Mouse (Mus musculus) heart, embryonic 12.5 days (tissue): ENCODE results near the gene Tmem201. TPM values are rescaled to one million over a fixed set of nuclear protein-coding genes. Genes with fewer than 3 reads are reported as not detected.

ENCODE experiments used
- ATAC-seq: fragments of 200-750 bp; cut with Nextera tagmentation; 2 replicates; pipeline ENCODE4 v1.8.0; 2017; ENCODE audit warnings: moderate TSS enrichment, moderate library complexity; ENCODE audit not compliant: insufficient number of reproducible peaks, low FRiP score
- H3K27ac ChIP-seq: fragments of 300-500 bp; sonication (generic); 2 replicates; pipeline ENCODE4 v1.5.1; 2016; ENCODE audit warnings: mild to moderate bottlenecking, moderate library complexity; ENCODE audit not compliant: poor library complexity, severe bottlenecking
- H3K27me3 ChIP-seq: fragments of 300-500 bp; sonication (generic); replicated peaks from 2 replicates; pipeline ENCODE4 v1.6.1; 2016; ENCODE audit warnings: mild to moderate bottlenecking, moderate library complexity
- H3K36me3 ChIP-seq: fragments of 300-500 bp; sonication (generic); 2 replicates; pipeline ENCODE4 v1.6.1; 2016; ENCODE audit warnings: mild to moderate bottlenecking, moderate library complexity
- H3K4me1 ChIP-seq: fragments of 300-500 bp; sonication (generic); replicated peaks from 2 replicates; pipeline ENCODE4 v1.6.1; 2016; ENCODE audit warnings: mild to moderate bottlenecking
- H3K4me2 ChIP-seq: fragments of 300-500 bp; sonication (generic); 2 replicates; pipeline ENCODE4 v1.6.1; 2016; ENCODE audit warnings: mild to moderate bottlenecking, moderate library complexity
- H3K4me3 ChIP-seq: fragments of 300-500 bp; sonication (generic); 2 replicates; pipeline ENCODE4 v1.5.1; 2016; ENCODE audit warnings: mild to moderate bottlenecking
- H3K9ac ChIP-seq: fragments of 300-500 bp; sonication (generic); 2 replicates; pipeline ENCODE4 v1.6.1; 2016; ENCODE audit warnings: mild to moderate bottlenecking, moderate library complexity
- H3K9me3 ChIP-seq: fragments of 300-500 bp; sonication (generic); replicated peaks from 2 replicates; pipeline ENCODE4 v1.6.1; 2016; ENCODE audit warnings: mild to moderate bottlenecking, moderate library complexity
- whole genome bisulfite sequencing: fragments of 180-500 bp; shearing (Covaris S2); methylation state at CpG from one replicate; pipeline ENCODE4 v1.1.7; 2016; 5-methylcytosine and 5-hydroxymethylcytosine counted together
- polyA plus RNA-seq: library from polyadenylated mRNA; unstranded; fragments of >200 nt; fragmentation: Nextera tagmentation; extraction: Ambion mirVana; gene quantifications from 2 replicates; pipeline ENCODE4 v1.2.1, GENCODE M21; 2016

The Tmem201 gene
- polyA plus RNA-seq, 1 experiment from 2014 or later = 51.1 TPM

- Histone ChIP-seq H3K4me2 (no peak overlapping the region), H3K27ac (no peak overlapping the region), H3K4me3 (no peak overlapping the region), H3K9ac (no peak overlapping the region), H3K4me1 (peaks cover 7% of the 10 kb centered on the region; the same call in 1 of the 2 replicates), H3K36me3 (peaks cover 13% of the 10 kb centered on the region), H3K27me3 (no peaks in the 10 kb centered on the region), H3K9me3 (no peaks in the 10 kb centered on the region)
- ATAC-seq = no peak
- 93% methylated on average over 18 of the region's 18 CpGs for WGBS
These were observed 11.3 kb upstream of the Tmem201 start for GRCm38 (mm10) chr4:149749003-149749662.

- Histone ChIP-seq H3K9ac (no peak overlapping the region; the same call in 1 of the 2 replicates), H3K9me3 (no peaks in the 10 kb centered on the region), H3K4me3 (no peak overlapping the region), H3K36me3 (peaks cover 24% of the 10 kb centered on the region), H3K4me2 (no peak overlapping the region), H3K27me3 (no peaks in the 10 kb centered on the region), H3K4me1 (no peaks in the 10 kb centered on the region), H3K27ac (no peak overlapping the region)
- WGBS = 70% methylated on average over 7 of the region's 7 CpGs
- no peak for ATAC-seq
These were observed 6.3 kb upstream of the Tmem201 start for GRCm38 (mm10) chr4:149744119-149744518.

- no peaks in the 10 kb centered on the region for H3K9me3 ChIP-seq
- no peak overlapping the region for H3K27ac ChIP-seq
- no peaks in the 10 kb centered on the region for H3K27me3 ChIP-seq
- H3K4me3 ChIP-seq = no peak overlapping the region
- H3K4me1 ChIP-seq = peaks cover 2% of the 10 kb centered on the region
- peaks cover 18% of the 10 kb centered on the region for H3K36me3 ChIP-seq
- no peak for ATAC-seq
- H3K4me2 ChIP-seq = no peak overlapping the region
- no peak overlapping the region for H3K9ac ChIP-seq
- WGBS = 91% methylated on average over 14 of the region's 14 CpGs
These were observed 4.2 kb upstream of the Tmem201 start for GRCm38 (mm10) chr4:149742011-149742530.

GRCm38 (mm10) chr4:149740301-149740700 is 2.5 kb upstream of the Tmem201 start:
- no peak overlapping the region for H3K27ac ChIP-seq
- 81% methylated on average over 7 of the region's 7 CpGs for WGBS
- H3K27me3 ChIP-seq = no peaks in the 10 kb centered on the region
- no peak overlapping the region for H3K4me3 ChIP-seq
- peaks cover 15% of the 10 kb centered on the region for H3K36me3 ChIP-seq
- no peak overlapping the region for H3K4me2 ChIP-seq
- ATAC-seq = no peak
- H3K9me3 ChIP-seq = no peaks in the 10 kb centered on the region
- H3K9ac ChIP-seq = no peak overlapping the region
- peaks cover 20% of the 10 kb centered on the region for H3K4me1 ChIP-seq

- peaks cover 28% of the 10 kb centered on the region for H3K4me1 ChIP-seq
- H3K4me3 ChIP-seq = no peak overlapping the region
- H3K27me3 ChIP-seq = no peaks in the 10 kb centered on the region
- no peak for ATAC-seq
- H3K4me2 ChIP-seq = no peak overlapping the region
- H3K9ac ChIP-seq = no peak overlapping the region
- H3K9me3 ChIP-seq = no peaks in the 10 kb centered on the region
- WGBS = 67% methylated on average over 5 of the region's 5 CpGs
- peaks cover 12% of the 10 kb centered on the region for H3K36me3 ChIP-seq
- H3K27ac ChIP-seq = no peak overlapping the region
These were observed 1.6 kb upstream of the Tmem201 start for GRCm38 (mm10) chr4:149739478-149739877.

- H3K27me3 ChIP-seq = no peaks in the 10 kb centered on the region
- H3K27ac ChIP-seq = no peak overlapping the region
- peak overlapping the region; percentile 96 for H3K4me2 ChIP-seq
- peaks cover 56% of the 10 kb centered on the region for H3K4me1 ChIP-seq
- H3K4me3 ChIP-seq = peak overlapping the region; percentile 79
- no peak for ATAC-seq
- 37% methylated on average over 4 of the region's 4 CpGs for WGBS
- peak overlapping the region; percentile 90 for H3K9ac ChIP-seq
- H3K36me3 ChIP-seq = peaks cover 7% of the 10 kb centered on the region
- H3K9me3 ChIP-seq = no peaks in the 10 kb centered on the region
These were observed 1.3 kb downstream of the Tmem201 start for GRCm38 (mm10) chr4:149736581-149736980.

- H3K27me3 ChIP-seq = no peaks in the 10 kb centered on the region
- no peak overlapping the region for H3K4me3 ChIP-seq
- H3K4me1 ChIP-seq = peaks cover 65% of the 10 kb centered on the region
- peaks cover 11% of the 10 kb centered on the region for H3K36me3 ChIP-seq
- H3K9ac ChIP-seq = peak overlapping the region; percentile 11; the same call in 1 of the 2 replicates
- 67% methylated on average over 5 of the region's 5 CpGs for WGBS
- no peaks in the 10 kb centered on the region for H3K9me3 ChIP-seq
- H3K27ac ChIP-seq = no peak overlapping the region
- H3K4me2 ChIP-seq = peak overlapping the region; percentile 96
- ATAC-seq = no peak
These were observed 2.1 kb downstream of the Tmem201 start for GRCm38 (mm10) chr4:149735624-149736250.

GRCm38 (mm10) chr4:149734730-149735475 is 2.9 kb downstream of the Tmem201 start:
- Histone ChIP-seq H3K27ac (no peak overlapping the region), H3K4me3 (no peak overlapping the region), H3K27me3 (no peaks in the 10 kb centered on the region), H3K36me3 (peaks cover 18% of the 10 kb centered on the region), H3K9ac (no peak overlapping the region), H3K4me2 (no peak overlapping the region), H3K9me3 (no peaks in the 10 kb centered on the region), H3K4me1 (peaks cover 67% of the 10 kb centered on the region)
- no peak for ATAC-seq
- 73% methylated on average over 10 of the region's 10 CpGs for WGBS

GRCm38 (mm10) chr4:149734246-149734645 is 3.6 kb downstream of the Tmem201 start:
- Histone ChIP-seq H3K9me3 (no peaks in the 10 kb centered on the region), H3K9ac (no peak overlapping the region)
- ATAC-seq = no peak

GRCm38 (mm10) chr4:149733748-149734147 is 4.1 kb downstream of the Tmem201 start:
- Histone ChIP-seq H3K27me3 (no peaks in the 10 kb centered on the region), H3K36me3 (peaks cover 30% of the 10 kb centered on the region), H3K27ac (no peak overlapping the region), H3K4me2 (no peak overlapping the region), H3K4me3 (no peak overlapping the region), H3K4me1 (peaks cover 67% of the 10 kb centered on the region), H3K9ac (0 out of 2 replicates have a peak overlapping the region, but pooled peaks have one; percentile 8), H3K9me3 (no peaks in the 10 kb centered on the region)
- no peak for ATAC-seq
- 64% methylated on average over 6 of the region's 6 CpGs for whole genome bisulfite sequencing

More at GRCm38 (mm10) chr4:149734246-149734645, 3.6 kb downstream of the Tmem201 start:
- peaks cover 67% of the 10 kb centered on the region for H3K4me1 ChIP-seq
- H3K4me2 ChIP-seq = no peak overlapping the region
- 77% methylated on average over 6 of the region's 6 CpGs for WGBS
- no peaks in the 10 kb centered on the region for H3K27me3 ChIP-seq
- H3K4me3 ChIP-seq = no peak overlapping the region
- H3K36me3 ChIP-seq = peaks cover 25% of the 10 kb centered on the region
- H3K27ac ChIP-seq = no peak overlapping the region

GRCm38 (mm10) chr4:149732800-149733199 is 5.0 kb downstream of the Tmem201 start:
- Histone ChIP-seq H3K36me3 (peaks cover 36% of the 10 kb centered on the region), H3K4me3 (no peak overlapping the region), H3K4me1 (peaks cover 67% of the 10 kb centered on the region), H3K9ac (no peak overlapping the region), H3K27me3 (no peaks in the 10 kb centered on the region), H3K27ac (0 out of 2 replicates have a peak overlapping the region, but pooled peaks have one; percentile 18), H3K9me3 (no peaks in the 10 kb centered on the region), H3K4me2 (no peak overlapping the region)
- ATAC-seq = no peak
- WGBS = 44% methylated on average over 10 of the region's 10 CpGs
